Mouse (Mus musculus): ENCODE measurements around the gene Rfng.
"Not testable (repeated sequence)": the region's sequence is repeated elsewhere in the genome, so short reads cannot be mapped to it uniquely, and the experiment has no call there.

Rfng gene

DNA sequence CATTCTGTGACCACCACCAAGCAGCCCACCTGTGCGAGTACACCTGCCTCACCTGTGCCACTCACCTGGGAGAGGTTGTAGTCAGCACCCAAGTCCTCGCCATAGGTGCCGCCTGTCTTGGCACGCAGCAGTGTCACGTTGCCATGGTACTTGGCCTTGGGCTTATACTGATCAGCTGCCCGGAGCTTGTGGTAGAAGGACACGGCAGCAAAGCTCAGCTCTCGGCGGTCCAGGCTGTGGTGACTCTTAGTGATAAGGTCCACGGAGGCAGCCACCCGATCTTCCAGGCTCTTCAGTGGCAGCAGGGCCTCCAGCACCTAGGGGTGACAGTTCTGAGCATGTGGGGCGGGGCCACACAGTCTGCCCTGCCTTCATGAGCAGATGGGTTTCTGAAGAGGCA lies 24.0 kb upstream of the Rfng start:
- DNase-seq: no peak

DNA sequence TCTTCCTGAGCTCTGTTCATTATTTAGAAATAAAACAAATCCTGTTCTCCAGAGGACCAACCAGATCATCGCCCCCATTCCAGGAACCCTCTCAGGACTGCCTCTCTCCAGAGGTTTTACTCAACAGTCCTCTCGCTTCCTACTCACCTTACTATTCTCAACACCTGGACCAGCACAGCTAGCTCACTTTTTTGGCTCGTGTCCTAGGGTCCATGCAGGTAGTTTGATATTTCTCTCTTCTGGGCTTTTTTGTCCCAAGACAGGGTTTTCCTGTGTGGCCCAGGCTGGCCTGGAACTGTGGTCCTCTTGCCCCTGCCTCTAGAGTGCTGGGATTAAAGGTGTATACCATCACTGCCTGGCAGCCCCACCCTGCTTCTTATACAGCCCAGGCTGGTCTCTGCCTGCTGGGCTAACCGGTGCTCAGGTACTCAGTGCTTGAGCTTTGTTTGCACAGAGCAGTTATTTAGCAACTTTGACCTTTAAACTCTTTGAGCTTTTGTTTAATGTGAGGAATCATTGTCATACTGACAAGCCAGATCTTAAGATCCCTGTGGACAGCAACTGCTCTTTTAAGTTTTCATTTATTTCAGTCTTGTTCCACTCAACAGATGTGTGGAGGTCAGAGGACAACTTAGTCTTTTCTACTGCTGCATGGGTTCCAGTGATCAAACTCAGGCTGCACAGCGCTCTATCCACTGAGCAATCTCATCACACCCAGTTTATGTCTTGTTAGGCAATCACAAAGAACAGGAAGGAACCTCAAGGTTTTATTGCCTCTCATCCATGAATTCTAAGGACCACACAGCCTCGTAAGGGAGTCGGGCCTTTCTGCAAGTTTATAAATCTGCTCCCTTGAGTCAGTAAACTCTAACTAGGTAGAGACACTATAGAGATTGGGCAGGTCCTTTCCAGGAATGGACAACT lies 21.6 kb upstream of the Rfng start:
- DNase-seq: no peak

DNA sequence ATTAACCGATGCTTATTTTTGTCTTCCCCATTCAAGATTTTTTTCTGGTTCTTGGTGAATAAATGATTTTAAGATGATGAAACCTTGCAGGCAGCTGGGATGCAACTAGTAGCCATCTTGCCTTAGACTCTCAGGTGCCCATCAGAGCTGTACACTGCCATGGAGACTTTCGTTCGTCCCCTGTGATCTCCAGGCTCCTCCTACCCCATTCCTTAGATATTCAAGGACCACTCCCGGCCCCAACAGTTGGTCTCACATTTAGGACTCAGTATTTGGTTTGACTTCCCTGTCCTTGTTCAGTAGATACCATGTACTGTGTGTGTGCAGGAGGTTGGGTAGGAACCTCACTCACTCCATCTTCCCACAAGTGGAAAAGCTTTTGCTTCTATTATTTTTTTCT lies 20.8 kb upstream of the Rfng start:
- no peak for DNase-seq

DNA sequence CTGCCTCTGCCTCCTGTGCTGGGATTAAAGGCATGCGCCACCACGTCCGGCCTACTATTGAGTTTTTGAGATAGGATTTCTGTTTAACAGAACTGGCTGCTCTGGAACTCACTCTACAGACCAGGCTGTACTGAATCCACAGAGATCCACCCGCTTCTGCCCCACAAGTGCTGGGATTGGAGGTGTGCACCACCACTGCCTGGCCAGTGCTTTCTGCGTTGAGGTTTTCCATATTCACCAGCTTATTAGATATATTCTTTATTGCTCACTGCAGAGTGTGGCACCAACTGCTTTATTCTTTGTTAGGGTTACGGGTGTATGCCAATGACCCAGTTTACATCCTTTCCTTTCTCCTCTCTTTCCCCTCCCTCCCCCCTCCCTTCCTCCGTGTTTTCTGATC lies 20.3 kb upstream of the Rfng start:
- DNase-seq: no peak

DNA sequence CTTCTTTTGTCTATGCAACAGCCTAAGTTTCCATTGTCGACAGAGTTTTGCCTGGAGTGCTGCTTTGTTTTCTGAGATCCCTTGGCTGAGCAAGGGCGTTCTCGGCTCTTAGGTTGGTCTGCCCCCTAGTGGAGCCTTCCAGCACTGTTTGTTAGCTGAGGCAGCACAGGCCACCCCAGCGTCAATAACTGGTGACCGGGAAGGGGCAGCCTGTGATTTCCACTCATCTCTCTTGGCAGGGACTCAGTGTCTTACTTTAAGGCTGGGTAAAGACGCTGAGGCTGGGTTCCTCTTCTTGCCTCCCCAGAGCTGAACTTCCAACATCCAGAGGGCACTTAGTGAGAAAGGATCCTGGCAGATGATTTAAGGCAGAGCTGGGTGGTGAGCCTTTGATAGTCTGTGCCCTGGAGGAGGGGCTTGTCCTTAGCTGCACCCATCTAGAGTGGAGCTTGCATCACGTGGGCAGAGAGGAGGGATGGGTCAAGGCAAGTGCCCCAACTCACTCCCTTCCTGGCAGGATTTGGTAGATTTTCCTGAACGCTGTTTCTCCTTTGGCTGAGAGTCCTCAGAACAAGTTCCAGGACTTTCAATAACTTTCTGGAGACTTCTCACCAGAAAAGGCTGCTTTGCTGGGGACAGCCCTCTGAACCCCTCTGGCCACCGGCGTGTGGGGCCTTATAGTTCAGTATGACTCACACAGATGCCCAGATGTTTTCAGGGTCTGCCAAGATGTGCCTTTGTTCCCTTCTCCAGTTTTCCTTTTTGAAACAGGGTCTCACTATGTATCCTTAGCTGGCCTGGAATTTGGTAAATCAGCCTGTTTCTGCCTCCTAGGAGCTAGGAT lies 16.3 kb upstream of the Rfng start:
- peak; percentile 88 for DNase-seq

DNA sequence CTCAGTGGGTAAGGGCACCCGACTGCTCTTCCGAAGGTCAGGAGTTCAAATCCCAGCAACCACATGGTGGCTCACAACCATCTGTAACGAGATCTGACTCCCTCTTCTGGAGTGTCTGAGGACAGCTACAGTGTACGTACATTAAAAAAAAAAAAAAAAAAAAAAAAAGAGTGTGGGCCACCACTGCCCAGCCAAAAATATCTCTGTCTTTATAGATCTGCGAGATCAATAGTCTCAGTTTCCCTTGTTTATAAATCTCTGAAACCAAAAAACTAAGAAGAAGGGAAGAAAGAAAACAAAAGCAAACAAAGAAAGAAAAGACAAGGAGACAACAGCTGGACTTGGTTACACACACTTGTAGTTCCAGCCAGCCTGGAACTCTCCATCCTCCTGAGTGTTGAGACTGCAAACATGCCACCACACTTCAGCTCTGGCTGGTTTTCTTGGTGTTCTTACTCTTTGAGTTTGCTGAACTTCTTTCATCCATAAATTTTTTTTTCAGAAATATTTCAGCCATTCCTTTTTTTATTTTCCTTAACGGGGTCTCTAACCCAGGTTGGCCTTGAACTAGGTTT lies 15.4 kb upstream of the Rfng start:
- no peak for DNase-seq

DNA sequence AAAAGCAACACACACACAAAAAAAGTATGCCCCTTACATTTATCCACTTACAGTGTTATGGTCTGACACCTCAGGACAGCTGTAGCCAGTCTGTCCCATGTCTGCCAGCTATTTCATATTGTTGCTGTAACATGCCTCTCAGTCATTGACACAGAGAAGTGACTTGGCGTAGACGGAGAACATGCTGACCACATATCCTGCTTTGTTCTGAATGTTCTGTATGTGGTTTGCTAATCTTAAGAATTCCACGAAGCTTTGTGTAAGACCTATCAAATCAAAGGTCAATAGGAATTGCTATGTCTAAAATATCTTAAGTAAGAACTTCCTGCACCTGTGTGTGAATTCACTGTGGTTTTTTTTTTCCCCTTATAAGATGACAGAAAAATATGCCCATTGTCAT lies 14.2 kb upstream of the Rfng start:
- DNase-seq: no peak

DNA sequence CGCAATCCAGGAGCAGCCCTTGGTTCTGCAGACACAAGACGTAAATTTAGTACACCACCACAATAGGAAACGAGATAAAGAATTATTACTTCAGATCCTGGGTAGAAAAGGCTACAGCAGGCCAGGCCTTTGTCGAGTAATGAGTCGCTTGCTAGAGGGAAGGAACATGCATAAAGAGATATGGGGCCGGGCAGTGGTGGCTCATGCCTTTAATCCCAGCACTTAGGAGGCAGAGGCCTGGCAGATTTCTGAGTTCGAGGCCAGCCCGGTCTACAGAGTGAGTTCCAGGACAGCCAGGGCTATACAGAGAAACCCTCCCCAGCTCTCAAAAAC lies 12.6 kb upstream of the Rfng start:
- no peak for DNase-seq

DNA sequence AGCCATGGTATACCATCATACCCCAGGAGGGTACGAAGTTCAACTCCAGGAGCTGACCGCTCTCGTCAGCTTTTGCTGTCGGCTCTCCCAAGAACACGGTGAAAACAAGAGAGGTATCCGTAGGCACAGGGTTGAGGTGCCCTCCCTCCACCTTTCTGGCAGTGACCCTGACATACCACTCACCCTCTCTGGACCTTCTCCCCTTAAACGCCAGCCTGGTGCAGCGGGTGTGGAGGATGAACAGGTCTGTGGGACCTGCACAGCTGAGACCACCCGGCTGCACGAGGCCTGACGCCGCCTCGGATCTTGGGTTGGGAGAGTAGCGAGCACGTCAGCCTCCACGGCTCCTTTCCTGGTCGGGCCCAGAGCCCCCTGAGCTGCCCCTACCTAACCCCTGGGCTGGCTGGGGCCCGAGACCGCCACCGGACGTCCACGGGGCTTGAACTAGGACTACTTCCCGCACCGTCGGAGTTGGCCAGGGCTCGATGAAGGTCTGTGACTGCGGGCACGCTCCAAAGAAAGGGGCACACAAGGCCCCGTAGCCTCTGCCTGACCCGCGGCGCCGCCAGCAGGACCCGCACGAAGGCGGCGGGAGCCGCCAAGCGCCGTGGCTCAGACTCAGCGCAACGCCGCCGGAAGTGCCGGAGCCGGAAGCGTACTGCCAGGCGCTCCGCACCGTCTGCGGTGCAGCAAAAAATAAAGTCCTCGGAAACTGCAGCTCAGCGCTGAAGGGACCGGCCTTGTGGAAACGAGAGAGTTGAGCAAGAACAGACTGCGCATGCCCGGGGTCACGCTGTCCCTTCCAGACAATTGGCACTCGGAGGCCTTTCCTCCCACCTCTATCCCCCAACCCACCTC lies 12.0 kb upstream of the Rfng start, which contains the start of gene Dus1l:
TSS of gene Dus1l (minus strand) at position 648 of the 858 bp plus-strand sequence.
- DNase-seq: peak; percentile 98

DNA sequence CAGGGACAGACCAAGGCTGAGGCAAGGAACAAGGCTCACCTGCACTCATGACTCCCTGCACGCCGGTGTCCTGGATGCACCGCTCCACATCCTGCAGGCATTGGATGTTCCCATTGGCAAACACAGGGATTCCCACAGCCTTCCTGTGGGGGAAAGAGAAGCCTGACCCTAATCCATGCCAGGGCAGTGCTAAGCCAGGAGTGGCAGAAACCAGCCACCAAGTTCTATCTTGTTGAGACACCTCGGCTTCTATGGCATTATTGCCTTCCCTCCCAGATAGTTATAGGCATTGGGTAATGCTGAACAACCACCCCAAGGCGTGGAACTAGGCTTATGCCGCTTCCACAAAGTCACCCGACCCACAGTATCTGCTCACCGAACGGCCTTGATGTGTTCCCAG lies 8.6 kb upstream of the Rfng start:
- DNase-seq: no peak

DNA sequence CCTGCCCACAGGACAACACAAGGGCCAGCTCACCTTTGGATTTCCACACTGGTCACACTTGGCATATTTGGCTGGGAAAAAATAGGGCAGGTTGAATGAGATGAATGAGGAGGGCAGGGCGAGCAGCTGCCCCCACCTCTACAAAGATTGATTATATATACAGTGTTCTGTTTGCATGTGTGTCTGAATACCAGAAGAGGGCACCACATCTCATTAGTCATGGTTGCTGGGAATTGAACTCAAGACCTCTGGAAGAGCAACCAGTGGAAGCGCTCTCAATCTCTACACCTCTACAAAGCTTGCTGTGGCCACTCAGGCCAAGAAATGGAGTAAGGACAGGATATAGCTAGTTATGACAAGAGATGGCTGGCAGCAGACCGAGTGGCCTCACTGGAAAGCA lies 5.8 kb upstream of the Rfng start:
- DNase-seq: no peak

DNA sequence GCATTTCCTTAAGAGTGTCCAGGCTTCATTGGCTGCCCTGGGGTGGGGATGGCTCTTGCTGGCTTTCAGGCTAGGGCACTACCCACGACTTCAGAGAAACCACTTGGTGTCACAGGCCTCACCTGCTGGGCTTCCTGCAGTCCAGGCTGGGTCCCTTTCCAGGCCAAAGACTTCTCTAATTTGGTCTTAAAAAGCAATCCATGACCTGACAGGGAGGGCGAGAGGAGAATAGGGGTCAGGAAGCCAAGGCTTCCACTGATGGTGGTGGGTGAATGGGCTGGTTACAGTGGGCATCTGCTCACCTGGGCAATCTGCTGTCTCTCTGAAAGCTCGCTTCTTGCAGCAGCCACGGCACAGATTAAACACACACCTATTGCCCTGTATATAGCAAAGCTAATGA lies 5.3 kb upstream of the Rfng start:
- DNase-seq: no peak

DNA sequence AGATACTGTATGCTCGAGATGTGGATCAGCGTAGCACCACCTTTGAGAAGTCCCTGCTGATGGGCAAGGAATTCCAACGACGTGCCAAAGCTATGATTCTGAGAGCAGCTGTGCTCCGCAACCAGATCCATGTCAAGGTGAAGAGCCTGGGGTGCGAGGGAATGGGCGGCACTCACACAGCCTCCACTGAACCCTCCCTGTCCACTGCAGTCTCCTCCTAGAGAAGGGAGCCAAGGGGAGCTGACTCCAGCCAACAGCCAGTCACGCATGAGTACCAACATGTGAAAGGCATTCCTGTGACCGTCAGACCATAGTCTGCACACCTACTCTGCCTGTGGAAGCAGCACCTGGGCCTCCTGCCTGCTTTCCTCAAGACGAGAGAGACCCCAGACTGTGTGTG lies 4.5 kb upstream of the Rfng start:
- not testable (repeated sequence) for DNase-seq

DNA sequence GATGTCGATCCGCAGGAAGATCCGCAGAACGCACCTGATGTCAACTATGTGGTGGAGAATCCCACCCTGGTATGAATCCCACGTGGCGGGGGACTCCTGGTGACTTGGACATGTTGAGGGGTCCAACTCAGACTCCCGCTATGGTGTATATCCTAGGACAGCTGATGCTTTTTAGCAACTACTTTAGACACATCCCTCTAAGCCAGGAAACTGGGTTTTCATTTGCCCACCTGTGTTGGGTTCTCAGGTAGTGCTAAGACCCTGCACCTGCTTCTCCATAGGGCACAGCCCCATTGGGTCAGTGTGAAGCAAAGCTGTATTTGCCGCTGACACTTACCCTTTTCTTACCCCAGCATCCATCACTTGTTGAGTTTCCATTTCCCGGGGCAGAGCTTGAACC lies 1.1 kb upstream of the Rfng start:
- no peak for DNase-seq

DNA sequence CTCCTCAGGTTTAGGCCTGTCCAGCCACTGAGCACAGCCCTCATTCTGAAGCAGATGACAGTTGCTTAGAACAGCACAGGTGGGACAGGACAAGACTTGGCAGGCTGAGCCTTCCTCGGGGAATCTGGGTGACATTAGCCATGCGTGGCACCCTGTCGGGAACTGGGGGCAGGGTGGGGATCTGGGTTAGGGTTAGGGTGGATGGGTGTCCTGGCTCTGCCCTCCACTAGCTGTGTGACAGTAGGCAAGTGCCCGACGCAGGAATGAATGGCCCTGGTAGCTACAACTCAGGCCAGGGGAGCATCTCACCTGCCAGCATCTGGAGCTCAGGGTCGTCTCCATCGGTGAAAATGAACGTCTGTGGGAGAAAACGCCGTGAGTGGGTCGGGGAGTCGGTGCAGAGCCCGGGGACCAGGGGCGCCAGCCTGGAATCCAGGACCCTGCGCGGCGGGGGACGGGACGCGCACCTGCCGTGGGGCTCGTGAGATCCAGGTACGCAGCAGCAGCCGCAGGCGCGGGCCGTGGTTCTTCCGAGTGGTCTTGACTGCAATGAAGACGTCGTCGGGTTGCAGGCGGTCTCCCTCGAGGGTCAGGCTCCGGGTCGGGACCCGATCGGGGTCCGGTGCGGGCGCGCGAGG lies 462 bp downstream of the Rfng start:
- DNase-seq: no peak

DNA sequence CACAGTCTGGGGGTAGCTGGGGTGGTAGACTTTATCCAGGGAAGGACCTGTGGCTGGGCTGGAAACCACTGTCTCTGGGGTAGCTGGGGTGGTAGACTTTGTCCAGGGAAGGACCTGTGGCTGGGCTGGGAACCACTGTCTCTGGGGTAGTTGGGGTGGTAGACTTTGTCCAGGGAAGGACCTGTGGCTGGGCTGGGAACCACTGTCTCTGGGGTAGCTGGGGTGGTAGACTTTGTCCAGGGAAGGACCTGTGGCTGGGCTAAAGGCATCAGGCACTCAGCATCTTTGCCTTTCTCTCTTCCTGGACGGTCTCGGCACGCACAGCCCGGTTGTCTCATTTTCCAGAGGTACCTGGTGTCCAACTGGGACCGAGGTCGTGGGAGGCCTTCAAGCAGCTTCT lies 2.6 kb downstream of the Rfng start:
- DNase-seq: not testable (repeated sequence)

DNA sequence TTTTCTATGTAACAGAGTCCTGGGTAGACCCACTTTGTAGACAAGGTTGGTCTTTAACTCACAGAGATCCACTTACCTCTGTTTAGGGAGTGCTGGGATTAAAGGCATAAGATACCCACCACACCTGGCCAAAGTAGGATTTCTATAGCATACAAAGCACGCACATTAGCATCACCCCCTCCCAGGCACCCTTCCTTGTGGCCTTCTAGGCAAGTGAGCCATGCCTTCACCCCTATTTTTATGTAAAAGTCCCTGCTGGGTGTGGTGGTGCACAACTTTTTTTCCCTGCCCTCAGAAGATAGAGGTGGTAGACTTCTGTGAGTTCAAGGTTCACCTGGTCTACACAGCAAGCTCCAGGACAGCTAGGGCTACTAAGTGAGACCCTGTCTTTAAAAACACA lies 4.1 kb downstream of the Rfng start:
- DNase-seq: no peak

DNA sequence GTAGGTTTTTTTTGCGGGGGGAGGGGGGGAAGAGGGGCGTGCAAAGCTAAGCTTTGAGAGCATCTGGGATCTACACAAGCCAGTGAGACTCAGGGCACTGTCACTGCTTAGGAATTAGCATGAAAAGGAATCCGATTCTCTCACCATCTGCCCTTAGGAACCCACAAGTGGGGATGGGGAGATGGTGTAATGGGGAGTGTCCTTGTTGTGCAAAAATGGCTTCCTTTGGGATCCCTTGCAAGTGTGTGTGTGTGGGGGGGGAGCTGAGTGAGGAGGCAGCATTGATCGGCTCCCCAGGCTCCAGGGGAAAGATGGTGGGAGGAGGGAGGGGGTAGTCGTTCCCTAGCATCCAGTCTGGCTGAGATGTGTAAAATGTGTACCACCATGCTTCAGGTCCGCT lies 6.9 kb downstream of the Rfng start:
- no peak for DNase-seq

DNA sequence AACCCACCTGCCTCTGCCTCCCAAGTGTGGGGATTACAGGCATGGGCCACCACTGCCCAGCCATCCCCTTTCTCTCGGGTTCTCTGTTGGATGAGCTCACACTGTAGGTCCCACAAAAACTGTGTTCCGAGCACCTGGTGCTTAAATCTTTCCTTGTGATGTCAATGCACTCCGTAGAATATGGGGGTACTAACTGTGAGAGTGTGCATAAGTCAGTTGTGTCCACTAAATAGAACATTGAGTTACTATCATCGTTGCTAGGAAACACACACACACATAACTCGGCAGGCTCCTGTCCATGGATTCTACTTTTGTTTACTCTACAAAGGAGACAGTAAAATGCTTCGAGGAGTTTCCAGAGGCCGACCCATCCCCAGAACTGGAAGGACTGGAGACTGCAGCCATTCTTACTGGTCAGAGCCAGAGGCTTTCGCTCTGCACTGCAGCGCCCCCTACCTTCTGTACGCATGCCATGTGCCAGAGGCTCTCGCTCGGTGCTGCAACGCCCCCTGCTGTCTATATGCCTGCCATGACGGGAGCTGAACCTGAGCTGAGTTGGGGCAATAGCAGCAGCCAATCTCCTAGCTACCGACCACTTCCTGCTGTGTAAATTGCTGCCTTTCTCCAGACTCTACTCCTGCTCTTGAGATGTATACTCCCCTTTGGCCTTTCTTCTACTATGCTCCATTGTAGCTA lies 8.1 kb downstream of the Rfng start:
- DNase-seq: peak; percentile 99

DNA sequence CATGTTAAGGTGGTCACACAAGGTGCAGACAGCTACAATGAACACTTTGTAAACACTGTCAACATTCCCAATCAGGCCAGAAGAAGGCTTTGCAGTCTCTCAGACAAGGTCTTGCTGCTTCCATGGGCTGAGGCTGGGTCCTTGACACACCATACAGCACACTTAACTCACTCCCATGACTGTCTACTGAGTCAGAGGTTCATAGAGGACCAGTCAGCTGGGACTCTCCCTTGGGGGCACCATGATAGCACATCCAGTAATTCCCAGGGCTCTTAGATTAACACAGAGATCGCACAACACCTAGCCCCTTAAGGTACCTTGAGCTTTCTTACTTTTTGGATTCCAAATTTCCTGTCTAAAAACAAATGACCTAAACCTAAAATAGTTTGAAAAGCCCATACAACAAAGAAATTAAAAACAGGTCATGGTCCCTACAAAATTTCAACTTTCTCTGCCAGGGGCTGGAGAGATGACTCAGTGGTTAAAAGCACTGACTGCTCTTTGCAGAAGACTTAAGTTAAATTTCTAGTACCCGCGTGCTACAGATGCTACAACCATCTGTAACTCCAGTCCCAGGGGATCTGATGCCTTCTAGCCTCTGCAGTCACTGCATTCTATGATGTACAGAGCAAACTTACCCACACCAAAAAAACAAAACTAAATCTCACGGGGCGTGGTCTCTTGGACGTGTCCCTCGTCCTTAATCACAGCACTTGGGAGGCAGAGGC lies 10.4 kb downstream of the Rfng start:
- no peak for DNase-seq

DNA sequence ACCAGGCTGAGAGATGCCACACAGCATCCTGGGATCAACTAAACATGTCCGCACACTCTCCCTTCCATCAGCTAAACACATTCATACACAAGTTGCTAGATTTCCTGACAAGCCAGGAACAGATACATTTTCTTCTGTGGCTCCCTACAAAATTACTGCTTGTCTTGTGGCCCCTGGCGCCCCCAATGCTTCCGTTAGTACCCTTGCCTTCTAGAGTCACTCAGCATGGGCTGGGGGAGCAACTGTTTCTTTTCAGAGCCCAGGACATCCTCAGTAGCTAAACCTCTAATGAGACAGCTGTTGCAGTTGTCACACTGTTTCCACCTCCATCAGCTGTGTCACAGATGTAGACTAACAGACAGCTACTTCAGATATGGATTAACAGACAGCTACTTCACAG lies 11.3 kb downstream of the Rfng start:
- no peak for DNase-seq
